Mouse (Mus musculus): ENCODE results near the gene Ncor2. TPM values are rescaled to one million over a fixed set of nuclear protein-coding genes. Genes with fewer than 3 reads are reported as not detected.

The Ncor2 gene
- total RNA-seq, 1 experiment, result 19.9 TPM

DNA sequence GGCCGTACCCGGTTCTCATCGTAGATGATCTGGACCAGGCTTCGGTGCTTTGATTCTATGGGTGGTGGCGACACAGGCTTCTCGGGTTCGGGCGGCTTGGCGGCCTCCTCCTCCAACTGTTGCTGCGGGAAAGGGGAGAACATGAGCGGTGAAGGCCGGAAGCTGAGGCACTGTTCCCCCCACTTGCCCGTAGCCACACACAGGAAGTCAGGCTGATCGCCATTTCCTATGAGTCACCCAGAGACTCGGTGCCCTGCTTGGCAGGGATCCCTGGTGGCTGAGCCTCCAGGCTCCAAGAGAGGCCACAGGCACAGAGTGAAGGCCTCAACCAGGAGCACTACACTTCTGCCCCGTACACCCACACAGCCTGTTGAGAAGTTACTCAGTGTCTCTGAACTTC lies 72.8 kb downstream of the Ncor2 start:
- Histone ChIP-seq H3K4me1 (ENCODE audit: control insufficient read depth in 2 of 2, insufficient read depth in 2 of 2, low read length in 2 of 2, poor library complexity in 1 of 2) (peaks cover 0 to 4% of the 10 kb centered on the region in 2 experiments; a peak in 2 of 4 replicates), H3K4me3 (ENCODE audit: insufficient read depth in 1 of 2, low read depth in 1 of 2, low read length in 2 of 2, poor library complexity in 1 of 2, severe bottlenecking in 1 of 2) (no peak overlapping the region), H3K27ac (ENCODE audit: insufficient read depth, low read depth, low read length, poor library complexity, severe bottlenecking) (no peak overlapping the region), H3K9ac (ENCODE audit: insufficient read depth, low read depth, low read length, poor library complexity, severe bottlenecking) (no peak overlapping the region), H3K36me3 (ENCODE audit: control insufficient read depth, insufficient read depth, low read length, poor library complexity, severe bottlenecking) (peaks cover 50% of the 10 kb centered on the region), H3K9me3 (ENCODE audit: control insufficient read depth, insufficient read depth, low read depth, low read length) (no peaks in the 10 kb centered on the region)
- no peak for DNase-seq (ENCODE audit: low read depth, low spot score)
- TF ChIP-seq ZNF384 (IDR thresholded peaks at IDR 0.05; ENCODE audit: low read depth, low read length) (no peak), HCFC1 (IDR thresholded peaks at IDR 0.05; ENCODE audit: borderline replicate concordance, insufficient read depth, low read length) (no peak)
- in situ Hi-C loops (cut with MboI; ENCODE audit: low sequenced_read_pairs in 2 of 2, unreplicated experiment in 2 of 2), result no loop called here

DNA sequence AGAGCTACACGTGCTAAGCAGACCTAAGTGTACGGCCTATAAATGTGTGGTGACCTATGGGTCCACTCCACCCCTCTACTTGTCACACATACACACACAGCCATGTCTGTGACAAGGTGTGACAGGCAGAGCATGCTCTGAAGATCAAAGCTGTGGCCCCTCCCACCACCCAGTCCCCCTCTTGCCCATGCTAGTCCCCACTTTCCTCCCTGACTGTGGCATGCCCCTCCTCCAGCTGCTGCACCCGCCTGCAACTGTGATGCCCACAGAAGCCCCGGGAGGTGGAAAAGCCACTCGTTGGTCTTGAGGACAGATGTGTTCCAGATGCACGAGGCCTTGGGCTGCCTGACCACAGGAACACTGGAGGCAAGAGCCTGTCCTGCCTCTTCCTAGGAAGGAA lies 74.2 kb downstream of the Ncor2 start:
- in situ Hi-C loops (cut with MboI; ENCODE audit: low sequenced_read_pairs in 2 of 2, unreplicated experiment in 2 of 2), result no loop called here
- peaks cover 47% of the 10 kb centered on the region for H3K36me3 ChIP-seq (ENCODE audit: control insufficient read depth, insufficient read depth, low read length, poor library complexity, severe bottlenecking)
- H3K9me3 ChIP-seq (ENCODE audit: control insufficient read depth, insufficient read depth, low read depth, low read length), result no peaks in the 10 kb centered on the region
- TF ChIP-seq ZNF384 (IDR thresholded peaks at IDR 0.05; ENCODE audit: low read depth, low read length), result no peak
- TF ChIP-seq ZC3H11A (IDR thresholded peaks at IDR 0.05; ENCODE audit: borderline replicate concordance, low read depth, low read length), result no peak
- no peak for TF ChIP-seq MAFK (IDR thresholded peaks at IDR 0.05; ENCODE audit: insufficient read depth, low read depth, low read length)
- TF ChIP-seq CHD2 (IDR thresholded peaks at IDR 0.05; ENCODE audit: low read depth, low read length), result no peak
- TF ChIP-seq HCFC1 (IDR thresholded peaks at IDR 0.05; ENCODE audit: borderline replicate concordance, insufficient read depth, low read length), result no peak
- peaks cover 0 to 3% of the 10 kb centered on the region in 2 experiments; a peak in 2 of 4 replicates for H3K4me1 ChIP-seq (ENCODE audit: control insufficient read depth in 2 of 2, insufficient read depth in 2 of 2, low read length in 2 of 2, poor library complexity in 1 of 2)
- H3K27ac ChIP-seq (ENCODE audit: insufficient read depth, low read depth, low read length, poor library complexity, severe bottlenecking), result no peak overlapping the region
- H3K4me3 ChIP-seq (ENCODE audit: insufficient read depth in 1 of 2, low read depth in 1 of 2, low read length in 2 of 2, poor library complexity in 1 of 2, severe bottlenecking in 1 of 2), result no peak overlapping the region
- no peak for DNase-seq (ENCODE audit: low read depth, low spot score)
- no peak overlapping the region for H3K9ac ChIP-seq (ENCODE audit: insufficient read depth, low read depth, low read length, poor library complexity, severe bottlenecking)

DNA sequence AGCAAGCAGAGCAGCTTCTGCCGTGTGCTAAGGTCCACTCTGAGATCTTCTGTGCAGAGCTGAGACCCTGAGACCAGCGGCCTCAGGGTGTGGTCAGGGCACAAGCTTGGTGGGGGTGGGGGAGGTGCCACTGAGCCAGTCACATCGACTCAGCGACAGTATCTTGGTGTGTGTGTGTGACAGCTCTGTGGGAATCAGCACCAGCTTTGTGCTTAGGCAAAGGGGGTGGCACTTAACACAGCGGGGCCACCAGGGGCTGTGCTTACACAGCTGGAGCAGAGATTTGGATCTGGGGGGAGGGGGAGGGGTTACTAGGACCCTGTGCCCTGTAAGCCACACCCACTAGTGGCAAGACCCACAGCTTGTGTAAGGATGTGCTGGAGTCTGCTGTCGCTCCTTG lies 75.6 kb downstream of the Ncor2 start:
- Histone ChIP-seq H3K9ac (ENCODE audit: insufficient read depth, low read depth, low read length, poor library complexity, severe bottlenecking) (no peak overlapping the region), H3K9me3 (ENCODE audit: control insufficient read depth, insufficient read depth, low read depth, low read length) (no peaks in the 10 kb centered on the region), H3K4me3 (ENCODE audit: insufficient read depth in 1 of 2, low read depth in 1 of 2, low read length in 2 of 2, poor library complexity in 1 of 2, severe bottlenecking in 1 of 2) (no peak overlapping the region), H3K4me1 (ENCODE audit: control insufficient read depth in 2 of 2, insufficient read depth in 2 of 2, low read length in 2 of 2, poor library complexity in 1 of 2) (peaks cover 0 to 3% of the 10 kb centered on the region in 2 experiments; a peak in 2 of 4 replicates), H3K27ac (ENCODE audit: insufficient read depth, low read depth, low read length, poor library complexity, severe bottlenecking) (no peak overlapping the region), H3K36me3 (ENCODE audit: control insufficient read depth, insufficient read depth, low read length, poor library complexity, severe bottlenecking) (peaks cover 42% of the 10 kb centered on the region)
- DNase-seq (ENCODE audit: low read depth, low spot score), result no peak
- TF ChIP-seq CHD2 (IDR thresholded peaks at IDR 0.05; ENCODE audit: low read depth, low read length) (no peak), HCFC1 (IDR thresholded peaks at IDR 0.05; ENCODE audit: borderline replicate concordance, insufficient read depth, low read length) (no peak), ZC3H11A (IDR thresholded peaks at IDR 0.05; ENCODE audit: borderline replicate concordance, low read depth, low read length) (no peak), ZNF384 (IDR thresholded peaks at IDR 0.05; ENCODE audit: low read depth, low read length) (no peak), MAFK (IDR thresholded peaks at IDR 0.05; ENCODE audit: insufficient read depth, low read depth, low read length) (no peak)
- in situ Hi-C loops (cut with MboI; ENCODE audit: low sequenced_read_pairs in 2 of 2, unreplicated experiment in 2 of 2), result no loop called here

GRCm38 (mm10) chr5:125102907-125103306 lies 76.1 kb downstream of the Ncor2 start:
- no peak for DNase-seq (ENCODE audit: low read depth, low spot score)
- no peak overlapping the region for H3K4me3 ChIP-seq (ENCODE audit: insufficient read depth in 1 of 2, low read depth in 1 of 2, low read length in 2 of 2, poor library complexity in 1 of 2, severe bottlenecking in 1 of 2)
- no peak overlapping the region for H3K9ac ChIP-seq (ENCODE audit: insufficient read depth, low read depth, low read length, poor library complexity, severe bottlenecking)
- H3K9me3 ChIP-seq (ENCODE audit: control insufficient read depth, insufficient read depth, low read depth, low read length), result no peaks in the 10 kb centered on the region
- H3K27ac ChIP-seq (ENCODE audit: insufficient read depth, low read depth, low read length, poor library complexity, severe bottlenecking), result no peak overlapping the region
- peaks cover 42% of the 10 kb centered on the region for H3K36me3 ChIP-seq (ENCODE audit: control insufficient read depth, insufficient read depth, low read length, poor library complexity, severe bottlenecking)
- H3K4me1 ChIP-seq (ENCODE audit: control insufficient read depth in 2 of 2, insufficient read depth in 2 of 2, low read length in 2 of 2, poor library complexity in 1 of 2), result peaks cover 0 to 3% of the 10 kb centered on the region in 2 experiments; a peak in 2 of 4 replicates
- TF ChIP-seq ZC3H11A (IDR thresholded peaks at IDR 0.05; ENCODE audit: borderline replicate concordance, low read depth, low read length) (no peak), MAFK (IDR thresholded peaks at IDR 0.05; ENCODE audit: insufficient read depth, low read depth, low read length) (no peak), ZNF384 (IDR thresholded peaks at IDR 0.05; ENCODE audit: low read depth, low read length) (no peak), HCFC1 (IDR thresholded peaks at IDR 0.05; ENCODE audit: borderline replicate concordance, insufficient read depth, low read length) (no peak), CHD2 (IDR thresholded peaks at IDR 0.05; ENCODE audit: low read depth, low read length) (no peak)
- in situ Hi-C loops (cut with MboI; ENCODE audit: low sequenced_read_pairs in 2 of 2, unreplicated experiment in 2 of 2), result no loop called here

GRCm38 (mm10) chr5:125102352-125102751 lies 76.7 kb downstream of the Ncor2 start:
- H3K36me3 ChIP-seq (ENCODE audit: control insufficient read depth, insufficient read depth, low read length, poor library complexity, severe bottlenecking), result peaks cover 45% of the 10 kb centered on the region
- H3K9me3 ChIP-seq (ENCODE audit: control insufficient read depth, insufficient read depth, low read depth, low read length), result no peaks in the 10 kb centered on the region
- H3K4me1 ChIP-seq (ENCODE audit: control insufficient read depth in 2 of 2, insufficient read depth in 2 of 2, low read length in 2 of 2, poor library complexity in 1 of 2), result peaks cover 0 to 3% of the 10 kb centered on the region in 2 experiments; a peak in 2 of 4 replicates
- no peak for DNase-seq (ENCODE audit: low read depth, low spot score)
- no peak for TF ChIP-seq CHD2 (IDR thresholded peaks at IDR 0.05; ENCODE audit: low read depth, low read length)
- no peak overlapping the region for H3K4me3 ChIP-seq (ENCODE audit: insufficient read depth in 1 of 2, low read depth in 1 of 2, low read length in 2 of 2, poor library complexity in 1 of 2, severe bottlenecking in 1 of 2)
- no peak overlapping the region for H3K9ac ChIP-seq (ENCODE audit: insufficient read depth, low read depth, low read length, poor library complexity, severe bottlenecking)
- in situ Hi-C loops (cut with MboI; ENCODE audit: low sequenced_read_pairs in 2 of 2, unreplicated experiment in 2 of 2), result no loop called here
- no peak overlapping the region for H3K27ac ChIP-seq (ENCODE audit: insufficient read depth, low read depth, low read length, poor library complexity, severe bottlenecking)
